Mouse (Mus musculus) hindbrain, embryonic 15.5 days (tissue): ENCODE results near the gene Gnb1. TPM values are rescaled to one million over a fixed set of nuclear protein-coding genes. Genes with fewer than 3 reads are reported as not detected.

ENCODE experiments used
- ATAC-seq: fragments of 200-750 bp; cut with Nextera tagmentation; 2 replicates; pipeline ENCODE4 v1.8.0; 2017; ENCODE audit warnings: low read depth, moderate number of reproducible peaks, moderate TSS enrichment; ENCODE audit not compliant: low FRiP score
- H3K27ac ChIP-seq: fragments of 300-500 bp; sonication (generic); replicated peaks from 2 replicates; pipeline ENCODE4 v1.5.1; 2015; ENCODE audit warnings: mild to moderate bottlenecking, inconsistent platforms
- H3K27me3 ChIP-seq: fragments of 300-500 bp; sonication (generic); 2 replicates; pipeline ENCODE4 v1.6.1; 2015; ENCODE audit warnings: control low read depth, inconsistent platforms
- H3K36me3 ChIP-seq: fragments of 300-500 bp; sonication (generic); 2 replicates; pipeline ENCODE4 v1.6.1; 2015; ENCODE audit warnings: control low read depth, inconsistent platforms
- H3K4me1 ChIP-seq: fragments of 300-500 bp; sonication (generic); replicated peaks from 2 replicates; pipeline ENCODE4 v1.6.1; 2015; ENCODE audit warnings: control low read depth, inconsistent platforms
- H3K4me2 ChIP-seq: fragments of 300-500 bp; sonication (generic); 2 replicates; pipeline ENCODE4 v1.6.1; 2015; ENCODE audit warnings: moderate library complexity, mild to moderate bottlenecking, inconsistent platforms
- H3K4me3 ChIP-seq: fragments of 300-500 bp; sonication (generic); 2 replicates; pipeline ENCODE4 v1.5.1; 2015; ENCODE audit warnings: mild to moderate bottlenecking, inconsistent platforms
- H3K9ac ChIP-seq: fragments of 300-500 bp; sonication (generic); 2 replicates; pipeline ENCODE4 v1.6.1; 2015; ENCODE audit warnings: inconsistent platforms
- H3K9me3 ChIP-seq: fragments of 300-500 bp; sonication (generic); 2 replicates; pipeline ENCODE4 v1.6.1; 2016; ENCODE audit warnings: control low read depth, inconsistent platforms
- WGBS: fragments of 180-500 bp; shearing (Covaris S2); methylation state at CpG from one replicate; pipeline ENCODE4 v1.1.7; 2015; 5-methylcytosine and 5-hydroxymethylcytosine counted together
- polyA plus RNA-seq: library from polyadenylated mRNA; unstranded; fragments of >200 nt; fragmentation: Nextera tagmentation; extraction: Ambion mirVana; gene quantifications from 2 replicates; pipeline ENCODE4 v1.2.1, GENCODE M21; 2015

Gene Gnb1
- polyA plus RNA-seq, 1 experiment from 2014 or later = 1,102 TPM

- no peaks in the 10 kb centered on the region for H3K27me3 ChIP-seq
- no peak overlapping the region for H3K4me3 ChIP-seq
- H3K27ac ChIP-seq = no peak overlapping the region
- H3K9me3 ChIP-seq = no peaks in the 10 kb centered on the region
- H3K4me2 ChIP-seq = no peak overlapping the region
- no peak for ATAC-seq
- H3K9ac ChIP-seq = no peak overlapping the region
- WGBS = 96% methylated on average over 3 of the region's 3 CpGs
- H3K4me1 ChIP-seq = no peaks in the 10 kb centered on the region
- 0 out of 2 replicates have a peak, but pooled peaks cover 2% of the 10 kb centered on the region for H3K36me3 ChIP-seq
These were observed 104.6 kb downstream of the Gnb1 start for GRCm38 (mm10) chr4:155595777-155596176.

GRCm38 (mm10) chr4:155596606-155597005 is 105.4 kb downstream of the Gnb1 start:
- Histone ChIP-seq H3K27me3 (no peaks in the 10 kb centered on the region), H3K4me2 (no peak overlapping the region), H3K4me1 (no peaks in the 10 kb centered on the region), H3K36me3 (no peaks in the 10 kb centered on the region), H3K27ac (no peak overlapping the region), H3K9ac (no peak overlapping the region), H3K4me3 (no peak overlapping the region), H3K9me3 (no peaks in the 10 kb centered on the region)
- 80% methylated on average over 5 of the region's 5 CpGs for WGBS
- ATAC-seq = no peak

DNA sequence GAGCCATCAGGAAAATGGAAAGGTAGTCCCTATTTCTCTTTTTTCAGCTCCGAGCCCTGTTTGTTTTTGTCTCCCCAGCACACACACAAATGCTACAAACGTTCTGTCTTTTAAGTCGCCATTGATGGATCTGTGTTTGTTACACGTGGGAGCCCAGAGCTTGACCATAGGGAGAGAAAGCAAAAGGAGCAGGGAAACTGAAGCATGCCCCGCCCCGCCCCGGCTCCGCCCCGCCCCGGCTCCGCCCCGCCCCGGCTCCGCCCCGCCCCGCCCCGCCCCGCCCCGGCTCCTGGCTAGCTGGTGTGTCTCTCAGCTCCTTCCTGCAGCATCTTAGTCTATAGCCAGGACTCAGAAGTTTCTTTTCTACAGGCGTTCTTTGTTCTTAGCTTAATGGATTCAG is 107.4 kb downstream of the Gnb1 start:
- 20% methylated on average over 20 of the region's 20 CpGs for WGBS
- Histone ChIP-seq H3K4me1 (peaks cover 15% of the 10 kb centered on the region), H3K9ac (no peak overlapping the region), H3K4me2 (no peak overlapping the region), H3K27me3 (no peaks in the 10 kb centered on the region), H3K27ac (no peak overlapping the region), H3K4me3 (no peak overlapping the region), H3K9me3 (no peaks in the 10 kb centered on the region), H3K36me3 (no peaks in the 10 kb centered on the region)
- no peak for ATAC-seq

- Histone ChIP-seq H3K9me3 (no peaks in the 10 kb centered on the region), H3K4me2 (peak overlapping the region; percentile 74), H3K9ac (peak overlapping the region; percentile 86), H3K36me3 (no peaks in the 10 kb centered on the region), H3K4me1 (peaks cover 21% of the 10 kb centered on the region), H3K27ac (peak overlapping the region; percentile 99), H3K27me3 (no peaks in the 10 kb centered on the region), H3K4me3 (peak overlapping the region; percentile 68)
- ATAC-seq = no peak
- WGBS = 88% methylated on average over 10 of the region's 11 CpGs
These were observed 109.0 kb downstream of the Gnb1 start for GRCm38 (mm10) chr4:155599901-155600825.

- peak; percentile 95 for ATAC-seq
- peak within 1 kb of the TSS; percentile 68 for H3K4me3 ChIP-seq
- H3K4me2 ChIP-seq = peak within 1 kb of the TSS; percentile 74
- H3K27ac ChIP-seq = peak within 1 kb of the TSS; percentile 99
- no peaks in the 10 kb centered on the region for H3K36me3 ChIP-seq
- H3K9ac ChIP-seq = peak within 1 kb of the TSS; percentile 86
- H3K27me3 ChIP-seq = no peaks in the 10 kb centered on the region
- H3K9me3 ChIP-seq = no peaks in the 10 kb centered on the region
- WGBS = 1% methylated on average over 62 of the region's 65 CpGs
- peaks cover 21% of the 10 kb centered on the region for H3K4me1 ChIP-seq
These were observed 110.2 kb downstream of the Gnb1 start, which contains the start of gene Slc35e2 for GRCm38 (mm10) chr4:155601091-155601996. Slc35e2 (plus strand) TSS chr4:155601416.

DNA sequence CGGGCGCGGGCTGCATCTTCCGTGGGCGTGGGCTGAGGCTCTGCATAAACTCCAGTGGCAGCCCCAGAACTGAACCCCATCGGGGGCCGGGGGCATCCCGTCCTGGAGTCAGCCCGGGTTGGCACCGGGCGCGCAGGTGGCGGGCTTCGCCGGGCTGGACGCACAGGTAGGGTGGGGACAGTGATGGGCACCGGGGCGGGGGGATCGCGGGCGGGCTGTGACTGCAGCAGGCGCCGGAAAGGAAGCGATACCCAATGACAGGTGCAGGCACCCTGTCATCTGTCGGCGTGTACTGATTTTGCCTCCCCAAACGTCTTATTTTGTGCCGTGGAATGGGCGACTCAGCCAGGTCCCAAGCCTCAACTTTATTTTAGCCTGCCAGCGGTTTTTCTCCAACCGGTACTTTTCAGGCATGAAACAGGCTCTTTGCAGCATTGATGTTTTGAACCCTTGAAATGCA is 110.9 kb downstream of the Gnb1 start:
- ATAC-seq = no peak; the same call in 1 of the 2 replicates
- peak overlapping the region; percentile 68 for H3K4me3 ChIP-seq
- H3K9me3 ChIP-seq = no peaks in the 10 kb centered on the region
- peak overlapping the region; percentile 86 for H3K9ac ChIP-seq
- peaks cover 21% of the 10 kb centered on the region for H3K4me1 ChIP-seq
- no peaks in the 10 kb centered on the region for H3K36me3 ChIP-seq
- H3K4me2 ChIP-seq = peak overlapping the region; percentile 74
- H3K27me3 ChIP-seq = no peaks in the 10 kb centered on the region
- whole genome bisulfite sequencing = 2% methylated on average over 31 of the region's 31 CpGs
- H3K27ac ChIP-seq = peak overlapping the region; percentile 99

DNA sequence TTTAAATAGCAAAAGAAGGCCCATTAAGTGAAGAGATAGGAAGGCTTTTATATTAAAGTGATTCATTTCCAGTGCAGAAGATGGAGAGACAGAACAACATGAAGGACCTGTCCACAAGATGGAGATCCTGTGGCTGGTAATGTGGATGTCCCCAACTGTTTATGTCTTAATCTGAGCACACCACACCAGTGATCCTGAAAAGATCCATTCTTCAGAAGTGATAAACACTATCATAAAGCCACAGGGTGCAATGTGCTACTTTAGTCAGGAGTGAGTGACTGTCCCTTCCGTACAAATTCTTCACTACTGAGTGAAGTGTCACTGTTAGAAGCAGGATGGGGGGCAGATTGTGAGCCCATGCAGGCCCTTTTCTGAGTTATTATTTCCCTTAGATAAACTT is 111.6 kb downstream of the Gnb1 start:
- Histone ChIP-seq H3K36me3 (no peaks in the 10 kb centered on the region), H3K4me3 (peak overlapping the region; percentile 68), H3K27me3 (no peaks in the 10 kb centered on the region), H3K4me2 (peak overlapping the region; percentile 74), H3K9me3 (no peaks in the 10 kb centered on the region), H3K4me1 (peaks cover 21% of the 10 kb centered on the region), H3K9ac (peak overlapping the region; percentile 86), H3K27ac (no peak overlapping the region)
- ATAC-seq = no peak
- WGBS = 90% methylated on average over 1 of the region's 1 CpGs

- Histone ChIP-seq H3K36me3 (no peaks in the 10 kb centered on the region), H3K27me3 (no peaks in the 10 kb centered on the region), H3K9ac (no peak overlapping the region), H3K27ac (no peak overlapping the region), H3K4me1 (peaks cover 21% of the 10 kb centered on the region), H3K4me2 (no peak overlapping the region), H3K4me3 (no peak overlapping the region), H3K9me3 (no peaks in the 10 kb centered on the region)
- WGBS = 91% methylated on average over 6 of the region's 6 CpGs
- no peak for ATAC-seq
These were observed 112.6 kb downstream of the Gnb1 start for GRCm38 (mm10) chr4:155603801-155604200.

DNA sequence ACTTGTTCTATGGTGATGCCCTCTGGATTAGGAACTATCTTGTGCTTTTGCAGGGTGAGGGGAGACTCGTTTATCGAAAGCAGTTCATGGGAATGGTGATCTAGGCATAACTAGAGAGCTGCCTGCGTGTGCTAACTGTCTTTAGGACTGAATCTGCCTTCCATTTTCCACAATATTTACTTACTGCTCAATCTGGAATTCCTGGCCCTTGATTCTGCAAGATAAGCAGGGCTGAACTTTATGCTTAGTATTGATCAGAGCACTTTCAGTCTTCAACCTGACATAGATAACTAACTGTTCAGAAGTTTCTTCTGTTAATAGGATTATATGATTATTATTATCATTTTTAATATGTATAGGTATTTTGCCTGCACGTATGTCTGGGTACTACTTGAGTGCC is 114.0 kb downstream of the Gnb1 start:
- peaks cover 5% of the 10 kb centered on the region; the same call in 1 of the 2 replicates for H3K36me3 ChIP-seq
- no peak overlapping the region for H3K4me2 ChIP-seq
- H3K27ac ChIP-seq = no peak overlapping the region
- H3K27me3 ChIP-seq = no peaks in the 10 kb centered on the region
- no peak for ATAC-seq
- H3K4me3 ChIP-seq = no peak overlapping the region
- peaks cover 21% of the 10 kb centered on the region for H3K4me1 ChIP-seq
- no peaks in the 10 kb centered on the region for H3K9me3 ChIP-seq
- WGBS = 93% methylated on average over 4 of the region's 4 CpGs
- H3K9ac ChIP-seq = no peak overlapping the region

DNA sequence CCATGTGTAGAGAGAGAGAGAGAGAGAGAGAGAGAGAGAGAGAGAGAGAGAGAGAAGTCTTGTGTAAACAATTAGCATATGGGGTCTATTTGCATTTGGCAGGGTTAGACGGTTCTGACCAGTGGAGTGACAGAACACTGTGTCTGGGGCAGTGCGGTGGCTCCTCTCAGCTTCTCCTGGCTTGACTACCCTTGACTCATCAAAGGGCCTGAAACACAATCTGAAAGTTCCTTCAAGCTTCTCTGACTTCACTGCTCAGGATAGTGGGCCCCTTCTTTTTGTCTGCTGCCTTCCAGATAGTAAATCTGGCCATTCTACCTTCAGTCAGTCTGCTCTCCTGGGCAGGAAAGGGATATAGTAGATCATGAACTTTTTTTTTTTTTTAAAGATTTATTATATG is 115.7 kb downstream of the Gnb1 start:
- Histone ChIP-seq H3K9me3 (no peaks in the 10 kb centered on the region), H3K27me3 (no peaks in the 10 kb centered on the region), H3K4me2 (no peak overlapping the region), H3K4me3 (no peak overlapping the region), H3K4me1 (peaks cover 21% of the 10 kb centered on the region), H3K9ac (no peak overlapping the region), H3K36me3 (peaks cover 18% of the 10 kb centered on the region), H3K27ac (no peak overlapping the region)
- WGBS = 73% methylated on average over 2 of the region's 2 CpGs
- no peak for ATAC-seq
